Mouse (Mus musculus) G1E (cell line): ENCODE measurements around the gene Eral1. TPM values are rescaled to one million over a fixed set of nuclear protein-coding genes. Genes with fewer than 3 reads are reported as not detected.

ENCODE experiments used
- ATAC-seq: 2 replicates; pipeline ENCODE4 v1.8.0; 2016; ENCODE audit warnings: mild to moderate bottlenecking; ENCODE audit not compliant: insufficient number of reproducible peaks, poor library complexity, low FRiP score, severe bottlenecking; ENCODE audit errors: extremely low read depth
- DNase-seq: peaks from one replicate; pipeline ENCODE4 v3.0.0; 2012; ENCODE audit warnings: low spot score
- H3K27me3 ChIP-seq: 2 replicates; pipeline ENCODE4 v1.6.1; 2012; ENCODE audit warnings: mild to moderate bottlenecking, low read length, inconsistent platforms; ENCODE audit not compliant: insufficient read depth
- H3K36me3 ChIP-seq: replicated peaks from 2 replicates; pipeline ENCODE3; 2012; ENCODE audit warnings: mild to moderate bottlenecking, inconsistent platforms
- H3K4me1 ChIP-seq: 2 replicates; pipeline ENCODE4 v1.6.1; 2012; ENCODE audit warnings: low read depth, low read length, inconsistent platforms, mixed read lengths; ENCODE audit not compliant: insufficient read depth
- H3K4me3 ChIP-seq: 2 replicates; pipeline ENCODE4 v1.5.1; 2012; ENCODE audit warnings: low read depth, mild to moderate bottlenecking, inconsistent platforms, low read length, moderate library complexity, mixed read lengths
- H3K9me3 ChIP-seq: replicated peaks from 2 replicates; pipeline ENCODE4 v1.6.1; 2012; ENCODE audit warnings: inconsistent platforms
- CTCF ChIP-seq: IDR thresholded peaks from 2 replicates; pipeline ENCODE4 v1.5.1; 2012; ENCODE audit warnings: low read depth, low read length, inconsistent platforms, mixed read lengths
- GATA1 ChIP-seq: IDR thresholded peaks from 2 replicates; pipeline ENCODE4 v1.6.1; 2012; ENCODE audit warnings: borderline replicate concordance, low read length, inconsistent platforms, mixed read lengths
- GATA2 ChIP-seq: IDR thresholded peaks from 2 replicates; pipeline ENCODE4 v1.6.1; 2012; ENCODE audit warnings: low read depth, low read length, inconsistent platforms, borderline replicate concordance
- POLR2AphosphoS5 ChIP-seq: IDR thresholded peaks from 2 replicates; pipeline ENCODE4 v1.6.1; 2012; ENCODE audit warnings: low read depth, low read length, inconsistent platforms; ENCODE audit not compliant: insufficient replicate concordance
- TAL1 ChIP-seq: conservative IDR thresholded peaks from 2 replicates; pipeline ENCODE4 v1.6.1; 2012; ENCODE audit warnings: low read depth, low read length, inconsistent platforms, mixed read lengths
- polyA plus RNA-seq: library from polyadenylated mRNA; stranded (reverse); fragments of >175 nt; gene quantifications from 2 replicates; pipeline ENCODE4 v1.2.3, GENCODE M21; 2012
- total RNA-seq, 2 experiments: library from RNA; stranded (forward) in 1 of 2; stranded (reverse) in 1 of 2; fragments of 200-1000 nt in 1 of 2; fragments of >200 nt in 1 of 2; fragmentation: Nextera tagmentation in 1 of 2; gene quantifications; 2 replicates each; pipeline ENCODE4 v1.2.3; 2014 to 2017

Gene Eral1
- total and polyA plus RNA-seq, 3 experiments: 8.7 to 65.4 (median 35.7) TPM

GRCm38 (mm10) chr11:78094504-78095143 lies 14.4 kb upstream of the Eral1 start, which contains the start of gene Fam222b:
Fam222b (plus strand) TSS chr11:78094660.
- ATAC-seq (peak; percentile 22; the same call in 1 of the 2 replicates), DNase-seq (peak; percentile 94)
- TF ChIP-seq GATA1 (no peak), CTCF (no peak), GATA2 (no peak), POLR2AphosphoS5 (no peak), TAL1 (no peak)
- no peaks in the 10 kb centered on the region for H3K9me3 ChIP-seq
- H3K4me3 ChIP-seq: peak within 1 kb of the TSS; percentile 85
- peaks cover 34% of the 10 kb centered on the region for H3K4me1 ChIP-seq
- H3K36me3 ChIP-seq: peaks cover 4% of the 10 kb centered on the region
- H3K27me3 ChIP-seq: no peaks in the 10 kb centered on the region

GRCm38 (mm10) chr11:78094137-78094503 lies 13.9 kb upstream of the Eral1 start:
- Histone ChIP-seq H3K4me1 (peaks cover 34% of the 10 kb centered on the region), H3K36me3 (peaks cover 2% of the 10 kb centered on the region), H3K4me3 (peak overlapping the region; percentile 85; the same call in 1 of the 2 replicates), H3K27me3 (no peaks in the 10 kb centered on the region), H3K9me3 (no peaks in the 10 kb centered on the region)
- no peak for TF ChIP-seq GATA2
- TF ChIP-seq POLR2AphosphoS5: no peak
- TF ChIP-seq TAL1: no peak
- TF ChIP-seq GATA1: no peak
- no peak for TF ChIP-seq CTCF
- no peak for ATAC-seq
- DNase-seq: no peak

- Histone ChIP-seq H3K4me1 (peaks cover 15% of the 10 kb centered on the region), H3K4me3 (no peak overlapping the region), H3K27me3 (no peaks in the 10 kb centered on the region), H3K9me3 (no peaks in the 10 kb centered on the region), H3K36me3 (no peaks in the 10 kb centered on the region)
- no peak for TF ChIP-seq GATA1
- ATAC-seq (no peak), DNase-seq (no peak)
Measured at GRCm38 (mm10) chr11:78087756-78088281, 7.6 kb upstream of the Eral1 start.

- DNase-seq (no peak), ATAC-seq (no peak)
- Histone ChIP-seq H3K27me3 (no peaks in the 10 kb centered on the region), H3K4me3 (no peak overlapping the region), H3K36me3 (no peaks in the 10 kb centered on the region), H3K4me1 (peaks cover 15% of the 10 kb centered on the region), H3K9me3 (no peaks in the 10 kb centered on the region)
- TF ChIP-seq POLR2AphosphoS5 (no peak), GATA2 (no peak), CTCF (no peak), GATA1 (no peak), TAL1 (no peak)
Measured at GRCm38 (mm10) chr11:78086925-78087479, 6.8 kb upstream of the Eral1 start.

- ATAC-seq (no peak), DNase-seq (no peak)
- no peaks in the 10 kb centered on the region for H3K27me3 ChIP-seq
- no peak overlapping the region for H3K4me3 ChIP-seq
- H3K4me1 ChIP-seq: peaks cover 32% of the 10 kb centered on the region
- TF ChIP-seq POLR2AphosphoS5 (no peak), GATA2 (no peak), CTCF (no peak), GATA1 (no peak), TAL1 (no peak)
- peaks cover 5% of the 10 kb centered on the region for H3K36me3 ChIP-seq
- no peaks in the 10 kb centered on the region for H3K9me3 ChIP-seq
Measured at GRCm38 (mm10) chr11:78083595-78083994, 3.4 kb upstream of the Eral1 start.

- H3K9me3 ChIP-seq: no peaks in the 10 kb centered on the region
- peaks cover 83% of the 10 kb centered on the region for H3K36me3 ChIP-seq
- ATAC-seq (no peak), DNase-seq (no peak)
- TF ChIP-seq GATA1 (no peak), TAL1 (no peak), GATA2 (no peak), CTCF (no peak), POLR2AphosphoS5 (no peak)
- H3K4me1 ChIP-seq: peaks cover 74% of the 10 kb centered on the region
- H3K4me3 ChIP-seq: peak overlapping the region; percentile 72; the same call in 1 of the 2 replicates
- H3K27me3 ChIP-seq: no peaks in the 10 kb centered on the region
Measured at GRCm38 (mm10) chr11:78074666-78075065, 5.5 kb downstream of the Eral1 start.
